Mouse (Mus musculus) kidney, adult 2 months (tissue): ENCODE results near the gene Cacnb4. TPM values are rescaled to one million over a fixed set of nuclear protein-coding genes. Genes with fewer than 3 reads are reported as not detected.

Experiments
- DNase-seq: peaks from one replicate; pipeline ENCODE4 v3.0.0; 2021
- H3K27ac ChIP-seq: fragments of 200-500 bp; 2 replicates; pipeline ENCODE4 v1.5.1; 2012; ENCODE audit warnings: low read depth, low read length, control low read depth, inconsistent platforms; ENCODE audit not compliant: insufficient read depth
- H3K27me3 ChIP-seq: fragments of 200-500 bp; replicated peaks from 2 replicates; pipeline ENCODE4 v1.6.1; 2012; ENCODE audit warnings: mild to moderate bottlenecking, moderate library complexity, low read length, inconsistent platforms; ENCODE audit not compliant: control insufficient read depth, insufficient read depth
- H3K36me3 ChIP-seq: fragments of 200-500 bp; 2 replicates; pipeline ENCODE4 v1.6.1; 2012; ENCODE audit warnings: mild to moderate bottlenecking, moderate library complexity, low read length, inconsistent platforms; ENCODE audit not compliant: control insufficient read depth, insufficient read depth
- H3K4me1 ChIP-seq: fragments of 200-500 bp; 2 replicates; pipeline ENCODE4 v1.6.1; 2011; ENCODE audit warnings: low read length; ENCODE audit not compliant: control insufficient read depth, insufficient read depth
- H3K4me3 ChIP-seq: fragments of 200-500 bp; 2 replicates; pipeline ENCODE4 v1.5.1; 2011; ENCODE audit warnings: mild to moderate bottlenecking, low read depth, low read length, control low read depth; ENCODE audit not compliant: insufficient read depth
- CTCF ChIP-seq: fragments of 200-500 bp; conservative IDR thresholded peaks from 2 replicates; pipeline ENCODE4 v1.5.1; 2011; ENCODE audit warnings: low read depth, mild to moderate bottlenecking, control low read depth, low read length, moderate library complexity, mixed read lengths; ENCODE audit not compliant: insufficient read depth, insufficient read length
- POLR2A ChIP-seq: fragments of 200-500 bp; IDR thresholded peaks from one replicate; pipeline ENCODE4 v1.6.1; 2011; ENCODE audit warnings: low read depth, low read length, control low read depth
- WGBS: fragments of 180-500 bp; shearing (Covaris S2); methylation state at CpG from one replicate; pipeline ENCODE4 v1.1.7; 2018; 5-methylcytosine and 5-hydroxymethylcytosine counted together
- polyA plus RNA-seq: library from polyadenylated mRNA; depleted of rRNA; stranded (reverse); fragments of >200 nt; gene quantifications from 2 replicates; pipeline ENCODE4 v1.2.3, GENCODE M21; 2012

Gene Cacnb4
- polyA plus RNA-seq, 1 experiment: 1.0 TPM

- H3K4me3 ChIP-seq: no peak overlapping the region
- WGBS: 94% methylated on average over 7 of the region's 7 CpGs
Measured at GRCm38 (mm10) chr2:52523056-52523715, 153.4 kb downstream of the Cacnb4 start.

GRCm38 (mm10) chr2:52521012-52521411 is 155.6 kb downstream of the Cacnb4 start:
- Histone ChIP-seq H3K36me3 (no peaks in the 10 kb centered on the region), H3K4me3 (no peak overlapping the region), H3K27ac (no peak overlapping the region), H3K4me1 (no peaks in the 10 kb centered on the region), H3K27me3 (no peaks in the 10 kb centered on the region)
- no peak for TF ChIP-seq POLR2A
- no peak for TF ChIP-seq CTCF
- no peak for DNase-seq
- 80% methylated on average over 1 of the region's 1 CpGs for WGBS

More at GRCm38 (mm10) chr2:52523056-52523715, 153.4 kb downstream of the Cacnb4 start:
- H3K27me3 ChIP-seq: no peaks in the 10 kb centered on the region
- H3K36me3 ChIP-seq: no peaks in the 10 kb centered on the region
- no peak overlapping the region for H3K27ac ChIP-seq
- TF ChIP-seq POLR2A (no peak), CTCF (no peak)
- no peak for DNase-seq
- H3K4me1 ChIP-seq: no peaks in the 10 kb centered on the region

DNA sequence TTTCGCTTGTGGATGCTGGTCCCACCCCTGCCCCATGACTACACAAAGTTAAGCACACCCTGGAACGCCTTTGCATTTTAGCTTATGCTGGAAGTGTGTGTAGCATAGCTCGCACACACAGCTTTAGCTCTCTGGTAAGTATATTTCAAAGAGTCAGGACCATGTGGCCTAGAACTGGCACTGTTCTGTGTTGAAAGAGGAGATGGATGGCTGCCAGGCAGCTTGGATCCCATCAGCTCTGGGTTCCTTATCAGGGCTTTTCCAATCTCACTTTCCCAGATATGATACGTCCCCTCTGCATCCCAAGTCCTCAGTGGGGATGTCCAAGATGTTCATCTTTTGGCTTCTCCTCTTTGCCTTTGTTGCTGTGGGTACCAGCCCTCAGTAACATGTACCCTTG is 157.9 kb downstream of the Cacnb4 start:
- no peak for DNase-seq
- Histone ChIP-seq H3K27me3 (no peaks in the 10 kb centered on the region), H3K27ac (no peak overlapping the region), H3K4me3 (no peak overlapping the region), H3K36me3 (no peaks in the 10 kb centered on the region), H3K4me1 (no peaks in the 10 kb centered on the region)
- 93% methylated on average over 4 of the region's 4 CpGs for WGBS
- TF ChIP-seq POLR2A (no peak), CTCF (no peak)

GRCm38 (mm10) chr2:52516534-52516933 is 160.1 kb downstream of the Cacnb4 start:
- TF ChIP-seq POLR2A (no peak), CTCF (no peak)
- H3K36me3 ChIP-seq: no peaks in the 10 kb centered on the region
- WGBS: 67% methylated on average over 3 of the region's 3 CpGs
- no peak overlapping the region for H3K27ac ChIP-seq
- no peaks in the 10 kb centered on the region for H3K27me3 ChIP-seq
- H3K4me3 ChIP-seq: no peak overlapping the region
- H3K4me1 ChIP-seq: no peaks in the 10 kb centered on the region; the same call in 1 of the 2 replicates
- no peak for DNase-seq

GRCm38 (mm10) chr2:52512865-52513388 is 163.7 kb downstream of the Cacnb4 start:
- WGBS: 66% methylated on average over 3 of the region's 3 CpGs
- DNase-seq: no peak
- H3K27me3 ChIP-seq: no peaks in the 10 kb centered on the region
- TF ChIP-seq POLR2A (no peak), CTCF (no peak)
- no peaks in the 10 kb centered on the region for H3K36me3 ChIP-seq
- no peak overlapping the region for H3K27ac ChIP-seq
- no peaks in the 10 kb centered on the region; the same call in 1 of the 2 replicates for H3K4me1 ChIP-seq
- no peak overlapping the region for H3K4me3 ChIP-seq

- DNase-seq: no peak
- TF ChIP-seq CTCF (no peak), POLR2A (no peak)
- no peaks in the 10 kb centered on the region; the same call in 1 of the 2 replicates for H3K4me1 ChIP-seq
- 26% methylated on average over 3 of the region's 3 CpGs for WGBS
- H3K27me3 ChIP-seq: no peaks in the 10 kb centered on the region
- no peak overlapping the region for H3K4me3 ChIP-seq
- no peak overlapping the region for H3K27ac ChIP-seq
- no peaks in the 10 kb centered on the region for H3K36me3 ChIP-seq
Measured at GRCm38 (mm10) chr2:52512206-52512605, 164.4 kb downstream of the Cacnb4 start.

DNA sequence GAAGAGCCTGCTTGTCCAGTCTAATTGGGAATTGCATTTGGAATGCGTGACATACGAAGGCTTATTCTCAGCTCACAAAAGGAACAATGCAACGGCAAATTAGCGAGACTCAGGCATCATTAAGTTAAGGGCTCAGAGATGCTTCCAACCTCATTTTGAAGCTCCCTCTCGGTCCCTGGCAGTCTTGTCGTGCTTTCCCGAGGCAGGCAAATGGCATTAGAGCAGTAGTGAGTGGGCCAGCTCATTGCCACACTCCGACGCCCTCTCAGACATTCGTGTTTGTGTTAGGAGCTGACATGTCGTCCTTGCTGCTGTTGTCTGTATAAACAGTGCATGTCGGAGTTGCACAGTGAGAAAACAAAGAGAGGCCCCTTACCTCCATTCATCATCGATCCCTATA is 164.8 kb downstream of the Cacnb4 start:
- Histone ChIP-seq H3K4me3 (no peak overlapping the region), H3K27me3 (no peaks in the 10 kb centered on the region), H3K27ac (no peak overlapping the region), H3K36me3 (no peaks in the 10 kb centered on the region), H3K4me1 (no peaks in the 10 kb centered on the region; the same call in 1 of the 2 replicates)
- no peak for TF ChIP-seq POLR2A
- 34% methylated on average over 13 of the region's 13 CpGs for WGBS
- no peak for DNase-seq
